Mouse (Mus musculus) retina, adult 2 months (tissue): ENCODE results near the gene Ctse.
A peak's percentile ranks its signal among the peaks of the same experiment; 100 is the strongest.

Experiments
- DNase-seq: peaks from one replicate; pipeline ENCODE4 v3.0.0-alpha.2; 2012; ENCODE audit warnings: low read depth, low spot score

Gene Ctse

DNA sequence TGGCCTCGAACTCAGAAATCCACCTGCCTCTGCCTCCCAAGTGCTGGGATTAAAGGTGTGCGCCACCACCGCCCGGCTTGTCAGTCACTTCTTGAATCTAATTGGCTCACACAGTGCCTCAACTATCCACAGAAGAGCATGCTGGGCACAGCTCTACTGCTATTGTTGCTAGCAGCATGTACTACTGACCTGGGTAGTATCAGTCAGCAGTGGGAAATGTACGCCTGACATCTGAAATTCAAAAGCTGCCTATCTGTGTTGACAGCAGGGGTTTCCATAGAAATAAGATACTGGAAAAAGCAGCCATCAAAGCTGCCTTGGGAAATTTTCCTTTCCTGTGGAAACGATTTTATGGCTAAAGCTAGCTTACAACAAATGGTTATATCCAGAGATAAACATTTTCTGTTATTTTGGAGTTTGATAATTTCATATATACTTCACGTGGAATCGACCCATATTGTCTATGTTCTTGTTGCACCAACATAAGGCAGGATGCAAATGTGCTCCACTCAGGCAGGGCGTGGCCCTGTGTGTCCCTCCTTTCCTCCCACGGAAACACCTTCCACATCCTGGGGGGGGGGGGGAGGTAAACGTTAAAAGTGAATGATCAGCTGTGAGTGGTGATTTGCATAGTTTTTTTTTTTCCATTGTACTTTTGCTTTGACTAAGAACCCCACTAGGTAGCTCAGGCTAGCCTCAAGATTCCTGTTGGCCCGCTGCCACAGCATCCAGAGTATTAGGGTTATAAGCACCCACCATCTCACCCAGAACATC is 14.8 kb downstream of the Ctse start:
- DNase-seq: no peak

DNA sequence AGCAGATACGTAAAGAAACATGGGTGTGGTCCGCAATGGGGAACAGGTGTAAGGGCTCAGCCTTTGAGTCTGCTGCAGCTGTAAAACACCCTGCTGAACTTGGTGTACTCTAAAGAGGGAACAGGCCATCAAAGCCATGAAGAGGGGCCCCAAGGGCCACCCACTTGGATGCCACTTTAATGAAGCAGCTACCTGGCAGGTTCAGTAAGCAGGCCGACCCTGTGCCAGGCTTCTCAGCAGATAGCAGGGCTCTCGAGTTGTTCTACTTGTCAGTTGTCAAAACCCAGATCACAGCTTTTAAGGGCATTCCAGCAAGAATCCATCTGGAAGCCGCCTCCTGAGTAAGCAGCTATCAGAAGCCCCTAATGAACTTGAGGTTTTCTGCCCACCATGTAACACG is 17.5 kb downstream of the Ctse start:
- DNase-seq: no peak

DNA sequence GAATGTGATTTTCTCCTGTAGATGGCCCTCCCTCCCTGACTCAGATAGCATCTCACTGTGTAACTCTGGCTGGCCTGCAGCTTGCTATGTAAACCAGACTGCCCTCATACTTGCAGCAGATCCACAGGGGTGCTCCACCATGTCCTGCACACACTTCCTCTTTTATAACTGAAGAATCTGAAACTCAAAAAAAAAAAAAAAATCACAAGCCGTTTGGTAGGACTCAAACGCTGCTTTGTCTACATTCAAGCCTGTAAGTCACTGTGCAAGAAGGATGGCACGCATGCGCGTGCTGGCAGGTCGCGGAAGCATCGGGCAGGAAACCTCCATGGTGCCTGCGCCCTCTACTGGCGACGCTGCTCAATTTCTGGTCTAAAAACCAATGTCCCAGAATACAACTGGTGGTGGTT is 19.8 kb downstream of the Ctse start:
- DNase-seq: peak; percentile 78

DNA sequence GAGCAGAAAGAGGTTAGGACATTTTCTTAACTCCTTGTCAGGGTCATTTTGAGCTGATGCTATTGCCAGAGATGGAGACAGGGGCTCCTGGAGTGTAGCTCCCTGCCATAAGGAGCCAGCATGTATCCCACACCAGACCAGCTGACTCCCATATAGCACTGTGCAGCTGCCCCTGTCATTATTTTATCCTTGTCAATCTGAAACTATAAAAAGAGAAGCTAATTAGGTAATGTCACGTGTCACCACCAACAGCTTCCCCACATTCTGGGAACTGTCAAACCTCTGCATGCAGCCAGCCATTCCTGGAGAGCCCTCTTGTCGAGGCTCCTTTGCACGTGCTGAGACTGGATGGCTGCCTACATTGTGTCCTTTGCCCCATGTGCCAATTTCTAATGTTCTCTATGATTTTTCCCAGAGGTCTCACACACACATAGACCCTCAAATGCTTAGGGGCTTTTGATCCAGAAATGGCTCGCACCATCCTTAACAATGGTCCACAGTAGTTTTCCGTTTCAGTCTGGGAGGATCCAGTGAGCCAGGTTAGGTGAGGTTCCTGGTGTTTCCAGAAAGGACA is 21.5 kb downstream of the Ctse start:
- DNase-seq: no peak

DNA sequence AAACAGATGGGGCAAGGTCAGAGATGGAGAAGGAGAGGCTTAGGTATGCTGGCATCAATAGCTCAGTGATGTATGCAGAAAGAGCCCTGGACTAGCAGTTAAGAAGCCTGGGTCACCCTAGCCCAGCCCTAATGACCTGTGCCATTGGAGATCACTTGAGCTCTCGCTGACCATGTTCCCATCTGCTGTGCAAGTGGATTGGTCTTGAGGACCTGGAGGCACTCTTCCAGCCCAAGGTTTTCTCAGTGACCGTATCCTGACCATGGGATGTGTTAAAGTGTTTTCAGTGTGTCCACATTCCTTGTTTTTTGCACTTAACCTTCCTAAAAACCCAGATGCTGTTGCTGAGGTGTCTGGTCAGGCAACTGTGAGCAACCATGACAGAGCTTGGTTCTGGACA is 22.2 kb downstream of the Ctse start:
- DNase-seq: no peak

DNA sequence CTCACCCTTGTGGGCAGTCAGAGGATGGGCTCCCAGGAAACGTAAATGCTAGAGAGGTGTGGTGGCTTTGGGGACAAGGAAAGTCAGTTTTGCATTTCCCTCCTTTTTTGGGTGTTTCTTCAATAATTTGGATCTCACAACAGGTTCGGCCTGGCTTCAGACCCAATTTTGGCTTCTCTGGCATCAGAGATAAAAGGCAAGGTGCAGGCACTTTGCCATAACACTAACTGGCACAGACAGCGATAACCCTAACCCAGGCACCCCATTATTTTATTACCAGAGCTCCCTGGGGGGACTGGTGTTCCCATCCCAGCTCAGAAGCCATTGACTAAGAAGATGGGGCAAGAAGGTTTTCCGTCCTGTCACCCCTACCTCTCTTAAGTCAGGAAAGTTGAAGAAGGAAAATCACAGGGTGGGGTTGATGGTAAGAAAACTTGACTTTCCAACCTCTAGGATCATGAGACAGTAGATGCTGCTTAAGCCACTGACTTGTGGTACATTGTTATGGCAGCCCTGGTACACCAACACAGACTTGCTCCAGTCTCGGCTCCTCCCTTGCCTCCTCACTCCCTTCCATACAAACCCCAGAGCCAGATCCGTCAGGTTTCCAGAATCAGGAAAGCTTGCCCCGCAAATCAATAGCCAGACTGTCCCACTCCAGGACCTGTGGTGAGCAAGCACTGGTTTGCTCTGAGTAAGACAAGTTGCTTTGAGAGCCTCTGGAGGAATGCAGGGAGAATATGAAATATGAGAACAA is 22.8 kb downstream of the Ctse start:
- DNase-seq: no peak

DNA sequence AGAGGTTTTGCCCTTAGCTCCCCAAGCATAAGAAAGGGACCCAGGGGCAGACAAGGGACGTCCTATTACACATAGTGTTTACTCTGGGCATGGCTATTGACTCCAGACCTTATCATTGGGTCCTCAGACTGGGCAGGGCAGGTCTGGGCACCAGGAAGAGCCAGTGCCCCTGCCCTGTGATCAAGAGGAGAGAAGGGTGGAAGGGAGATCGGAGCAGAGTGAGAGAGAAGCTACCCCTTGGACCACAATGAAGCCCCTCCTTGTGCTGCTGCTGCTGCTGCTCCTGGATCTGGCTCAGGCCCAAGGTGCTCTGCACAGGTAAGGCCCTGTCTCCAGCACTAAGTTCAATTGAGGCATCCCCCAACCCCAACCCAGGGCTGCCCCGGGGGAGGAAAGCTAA is 23.6 kb downstream of the Ctse start:
- DNase-seq: no peak

DNA sequence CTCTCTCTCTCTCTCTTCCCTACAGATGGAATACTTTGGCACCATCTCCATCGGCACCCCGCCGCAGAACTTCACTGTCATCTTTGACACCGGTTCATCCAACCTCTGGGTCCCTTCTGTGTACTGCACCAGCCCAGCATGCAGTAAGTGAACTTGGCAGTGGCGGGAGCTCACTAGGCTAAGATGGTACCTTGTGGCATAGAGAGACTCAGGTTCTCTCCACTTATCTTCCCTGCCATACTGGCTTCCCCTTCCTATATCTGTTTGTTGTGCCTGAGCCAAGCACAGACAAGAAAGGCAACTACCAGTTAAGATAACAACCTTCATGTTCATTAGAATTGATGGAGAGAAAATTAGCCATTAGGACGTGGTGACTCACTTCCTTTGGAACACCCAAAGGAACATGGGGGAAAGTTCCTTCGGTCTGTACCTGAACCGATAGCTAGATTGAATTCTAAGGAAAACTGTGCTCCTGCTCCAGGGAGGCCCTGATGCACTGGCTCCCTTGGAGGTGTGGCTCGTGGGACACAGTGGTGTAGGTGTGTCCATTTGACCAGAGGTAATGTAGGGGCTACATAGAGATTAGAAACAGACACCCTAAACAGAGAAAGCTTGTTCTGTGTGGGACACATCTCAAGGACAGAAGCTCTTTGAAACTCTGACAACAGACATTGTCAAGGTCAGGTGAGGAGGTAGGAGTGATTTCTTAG is 25.3 kb downstream of the Ctse start:
- no peak for DNase-seq

DNA sequence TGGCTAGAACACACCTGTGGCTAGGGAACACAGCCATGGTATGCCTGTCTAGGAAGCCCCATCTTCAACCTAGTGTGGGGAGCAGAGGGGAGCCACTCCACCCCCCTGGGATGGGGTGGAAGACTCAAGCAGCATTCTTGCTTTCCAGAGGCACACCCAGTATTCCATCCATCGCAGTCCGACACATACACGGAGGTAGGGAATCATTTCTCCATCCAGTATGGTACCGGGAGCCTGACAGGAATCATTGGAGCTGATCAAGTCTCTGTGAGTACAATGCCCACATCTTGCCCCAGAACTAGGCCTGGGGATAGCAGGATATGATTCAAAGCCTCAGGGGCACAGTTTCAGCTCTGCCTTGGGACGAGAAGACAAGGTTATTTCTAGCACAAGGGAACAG is 26.0 kb downstream of the Ctse start:
- DNase-seq: no peak

DNA sequence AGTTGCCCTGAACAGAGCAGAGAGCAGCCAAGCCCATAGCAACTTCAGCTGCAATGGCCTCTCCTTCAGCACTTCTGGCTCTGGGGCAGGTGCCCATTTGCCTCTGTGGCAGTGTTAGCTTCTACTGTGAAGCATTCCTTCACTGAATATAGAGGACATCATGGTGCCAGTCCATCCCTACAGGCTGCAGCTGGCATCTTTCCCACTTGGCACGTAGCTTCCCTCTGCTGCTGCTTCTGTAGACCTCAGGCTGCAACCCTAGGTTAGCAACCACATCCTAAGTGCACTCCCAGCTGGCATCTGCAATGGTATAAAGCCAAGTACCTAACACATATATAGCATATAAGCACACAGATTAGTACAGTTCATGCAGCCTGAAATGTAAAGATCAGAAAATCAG is 27.8 kb downstream of the Ctse start:
- no peak for DNase-seq

DNA sequence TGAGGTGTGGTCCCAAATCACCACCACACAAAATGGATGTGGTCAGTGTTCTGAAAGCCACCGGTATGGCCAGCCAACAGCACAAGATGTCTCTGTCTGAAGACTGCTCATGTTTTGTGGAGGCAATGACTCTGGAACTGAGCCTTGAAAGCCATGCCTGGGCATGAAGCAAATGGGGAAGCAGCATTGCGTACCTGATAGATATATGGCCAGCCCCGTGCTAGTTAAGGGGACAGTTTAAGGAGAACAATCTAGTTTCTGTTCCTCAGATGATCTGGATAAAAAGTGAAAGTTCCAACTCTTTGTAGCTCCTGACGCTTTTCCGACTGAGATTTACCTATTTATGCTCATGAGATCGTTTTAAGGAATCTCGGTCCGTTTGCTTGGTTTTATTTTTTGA is 33.0 kb downstream of the Ctse start:
- DNase-seq: no peak

DNA sequence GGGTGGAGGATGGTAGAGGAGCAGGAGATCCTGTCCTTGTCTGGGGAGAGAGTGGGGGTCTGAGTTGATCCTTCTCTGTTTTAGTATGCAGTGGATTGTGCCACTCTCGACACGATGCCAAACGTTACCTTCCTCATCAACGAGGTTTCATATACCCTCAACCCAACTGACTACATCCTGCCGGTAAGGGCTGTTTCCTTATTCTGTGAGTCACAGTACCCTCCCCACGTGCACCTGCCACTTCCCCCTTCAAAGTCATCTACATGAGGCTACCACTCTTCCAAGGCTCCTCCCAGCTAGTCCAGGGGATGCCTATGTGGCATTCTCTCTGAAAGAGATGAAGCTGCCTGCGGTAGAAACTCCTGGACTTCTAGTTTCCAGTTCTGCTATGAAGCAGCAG is 34.3 kb downstream of the Ctse start:
- no peak for DNase-seq

DNA sequence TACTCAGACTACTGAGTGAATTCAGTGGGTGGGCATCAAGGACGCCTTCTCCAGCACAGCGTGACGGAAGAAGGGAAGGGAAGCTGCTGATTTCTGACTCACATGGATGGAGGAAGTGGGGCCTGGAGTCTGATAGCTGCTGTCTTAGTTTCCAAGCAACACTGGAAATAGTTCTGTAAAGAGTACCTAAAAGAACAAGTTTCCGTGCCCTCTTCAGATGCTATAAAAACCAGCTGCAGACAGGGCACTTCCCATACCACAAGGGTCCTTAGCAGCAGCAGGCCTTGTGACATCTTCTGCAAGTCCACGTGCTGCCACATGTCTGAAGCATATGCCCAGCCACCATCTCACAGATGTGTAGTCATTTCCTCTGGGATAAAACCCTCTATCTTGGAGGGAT is 41.5 kb downstream of the Ctse start:
- DNase-seq: no peak

DNA sequence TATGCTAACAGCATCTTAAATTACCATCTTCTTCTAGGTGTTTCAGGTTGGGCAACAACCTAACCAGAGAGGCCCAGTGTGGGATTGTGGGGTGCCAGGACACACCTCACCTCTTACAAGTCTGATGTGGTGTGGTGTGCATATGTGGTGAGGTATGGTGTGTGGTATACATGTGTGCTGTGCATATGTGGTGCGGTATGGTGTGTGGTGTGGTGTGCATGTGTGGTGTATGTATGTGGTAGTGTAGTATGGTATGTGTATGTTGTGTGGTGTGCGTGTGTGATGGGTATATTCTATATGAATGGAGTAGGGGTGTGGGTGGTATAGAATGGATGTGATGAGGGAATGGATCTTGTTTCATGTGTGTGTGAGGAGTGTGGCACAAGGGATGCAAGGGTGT is 49.6 kb downstream of the Ctse start:
- DNase-seq: no peak

DNA sequence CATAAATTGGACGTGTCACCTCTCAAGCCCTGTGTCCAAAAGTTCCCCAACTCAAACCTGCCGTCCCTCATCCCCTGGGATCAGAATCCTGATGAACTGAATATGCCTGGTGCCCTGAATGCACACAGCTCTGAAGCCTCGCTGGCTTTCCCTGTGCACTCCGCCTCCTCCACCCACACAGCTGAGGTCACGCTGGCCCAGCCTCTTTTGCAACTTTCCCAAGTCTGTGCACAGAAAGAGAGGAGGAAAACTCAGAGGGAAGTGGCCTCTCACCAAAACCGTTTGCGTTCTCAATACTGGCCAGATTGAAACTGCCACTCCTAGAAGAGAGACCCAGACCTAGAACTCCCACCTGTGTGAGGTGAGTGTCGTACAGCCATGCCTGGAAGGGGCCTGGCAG is 50.4 kb downstream of the Ctse start, which contains the start of gene Rab7b:
TSS of gene Rab7b (plus strand) at position 221 of the 400 bp plus-strand sequence.
- DNase-seq: no peak

DNA sequence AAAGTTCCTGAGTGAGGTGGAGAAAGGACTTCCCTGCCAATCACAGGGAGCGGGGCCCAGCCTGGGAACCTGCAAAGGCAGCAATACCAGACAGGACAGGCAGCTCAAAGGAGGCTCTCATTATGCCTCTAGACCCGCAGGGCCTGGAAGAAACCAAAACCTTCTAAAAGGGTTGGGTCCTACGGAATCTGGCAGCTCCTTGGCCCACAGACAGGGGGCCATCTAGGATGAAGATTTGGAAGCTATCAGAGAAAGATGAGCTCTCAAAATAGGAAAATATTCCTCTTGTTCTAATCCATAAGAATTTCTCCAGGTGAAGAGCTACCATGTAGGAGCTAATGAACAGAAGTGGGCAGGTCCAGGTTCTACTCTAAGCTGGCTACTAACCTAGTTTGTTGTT is 50.9 kb downstream of the Ctse start:
- no peak for DNase-seq

DNA sequence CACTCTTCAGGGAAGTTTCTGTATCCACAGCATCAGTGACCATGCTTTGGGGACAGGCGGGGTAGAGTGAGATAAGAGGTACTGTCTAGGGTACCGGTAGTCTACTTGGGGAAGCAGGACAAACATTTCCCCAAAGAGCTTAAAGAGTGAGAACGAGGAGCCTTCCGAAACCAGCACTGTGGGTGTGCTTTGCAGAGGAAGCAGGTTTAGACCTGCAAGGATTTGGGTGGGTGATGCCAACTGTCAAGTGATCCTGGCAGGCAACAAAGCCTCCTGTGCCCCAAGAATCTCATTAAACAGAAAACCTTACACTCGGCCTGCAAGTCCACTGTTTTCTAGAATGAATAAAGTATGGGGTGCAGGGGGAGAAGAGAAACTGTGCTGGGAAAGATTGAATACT is 51.8 kb downstream of the Ctse start:
- no peak for DNase-seq

DNA sequence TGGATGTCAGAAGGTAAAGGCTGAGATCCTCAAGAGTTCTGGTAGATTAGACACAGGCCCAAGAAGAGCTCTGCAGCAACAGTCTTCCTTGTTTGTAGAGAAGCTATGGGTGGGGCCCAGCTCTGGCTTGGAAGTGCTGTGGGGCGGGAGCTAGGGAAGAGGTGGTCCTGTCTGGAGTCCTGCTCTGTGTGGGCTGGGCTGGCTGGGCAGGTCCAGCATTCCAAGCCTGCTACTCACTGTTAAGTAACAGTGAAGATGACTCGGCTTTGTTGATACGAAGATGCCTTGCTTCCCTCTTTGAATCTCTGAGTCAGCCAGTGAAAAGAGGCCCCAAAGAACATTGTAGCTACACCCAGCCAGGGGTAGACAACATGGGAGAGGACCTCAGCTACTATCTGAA is 52.3 kb downstream of the Ctse start:
- DNase-seq: no peak

DNA sequence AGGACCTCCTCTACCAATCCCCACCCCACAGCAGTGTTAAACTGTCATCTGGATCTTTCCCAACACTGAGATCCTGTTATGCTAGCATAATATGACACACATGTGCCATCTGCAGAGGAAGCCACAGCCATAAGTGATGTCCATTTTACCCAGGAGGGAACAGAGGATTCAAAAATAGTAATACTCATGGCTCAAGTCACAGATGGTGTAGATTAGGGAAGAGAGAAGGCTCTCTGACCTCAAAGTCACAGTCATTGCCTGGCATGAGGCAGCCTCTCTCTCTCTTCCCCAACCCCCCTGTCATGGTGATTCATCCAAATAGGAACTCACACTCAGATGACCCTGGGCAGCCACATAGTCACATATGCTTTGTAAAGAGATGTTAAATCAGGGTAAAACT is 53.2 kb downstream of the Ctse start:
- DNase-seq: no peak

DNA sequence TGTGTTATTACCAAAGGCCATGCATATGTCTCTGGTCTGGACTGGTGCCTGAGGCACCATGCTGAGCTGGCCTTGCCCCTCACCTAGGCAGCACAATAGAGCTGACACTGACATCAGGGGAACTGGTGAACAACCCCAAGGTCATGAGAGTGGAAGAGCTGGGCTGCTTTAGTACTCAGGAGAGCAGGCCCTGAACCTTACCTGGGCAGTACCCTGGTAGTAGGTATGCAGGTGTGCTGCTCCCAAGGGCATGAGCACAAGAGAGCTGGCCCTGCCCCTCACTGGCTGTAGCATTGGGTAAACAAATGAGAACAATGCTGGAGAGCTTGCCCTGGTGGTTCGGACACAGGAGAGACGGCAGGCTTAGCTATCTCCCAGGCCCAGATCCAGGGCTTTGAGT is 57.2 kb downstream of the Ctse start:
- no peak for DNase-seq

DNA sequence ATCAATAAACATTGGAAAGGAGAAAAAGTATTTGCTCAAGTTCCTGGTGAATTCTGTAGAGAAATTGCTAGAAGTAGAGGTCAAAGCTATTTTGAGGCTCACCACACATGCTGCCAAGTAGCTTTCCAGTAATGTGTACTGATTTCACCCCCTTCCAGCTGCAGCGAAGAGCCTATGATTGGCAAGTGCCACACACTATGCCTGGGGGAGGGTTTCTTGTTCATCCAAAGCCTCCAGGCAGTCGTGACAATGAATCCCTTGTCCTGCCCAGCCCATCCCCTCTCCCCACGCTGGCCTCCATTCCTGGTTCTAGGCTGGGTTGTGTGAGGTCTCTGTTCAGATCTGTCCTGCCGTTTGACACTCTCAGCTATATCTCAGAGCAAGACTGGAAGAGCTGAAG is 58.2 kb downstream of the Ctse start:
- DNase-seq: no peak

DNA sequence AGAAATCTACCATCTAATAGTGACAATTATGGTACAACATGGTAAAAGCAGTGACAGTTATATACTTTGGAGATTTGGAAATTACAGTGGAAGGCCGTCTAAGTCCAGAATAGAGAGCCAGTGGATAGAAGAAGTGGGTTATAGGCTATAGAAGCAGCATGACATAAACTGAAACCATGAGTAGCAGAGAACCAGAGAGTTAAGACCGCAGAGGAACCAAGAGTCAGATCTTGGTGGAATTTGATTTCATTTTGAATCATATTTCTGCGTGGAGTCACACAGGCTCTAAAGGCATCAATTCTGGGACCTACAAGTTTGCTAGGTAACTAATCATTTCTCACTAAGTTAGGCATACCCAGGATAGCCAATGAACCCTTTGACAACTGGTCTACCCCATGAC is 60.7 kb downstream of the Ctse start:
- DNase-seq: no peak
